Mouse (Mus musculus): Measurements from ENCODE around the gene Gm21992. TPM values are rescaled to one million over a fixed set of nuclear protein-coding genes. Genes with fewer than 3 reads are reported as not detected.

Gm21992 gene
- total RNA-seq, 1 experiment from 2014 or later, result 17.3 TPM

- ATAC-seq (ENCODE audit: extremely low read depth, insufficient number of reproducible peaks, low FRiP score, poor library complexity, severe bottlenecking), result no peak
Measured at GRCm38 (mm10) chr19:4720671-4721244, 90.7 kb downstream of the Gm21992 start.

- no peak for ATAC-seq (ENCODE audit: extremely low read depth, insufficient number of reproducible peaks, low FRiP score, poor library complexity, severe bottlenecking)
Measured at GRCm38 (mm10) chr19:4720112-4720511, 91.3 kb downstream of the Gm21992 start.

- no peak for ATAC-seq (ENCODE audit: extremely low read depth, insufficient number of reproducible peaks, low FRiP score, poor library complexity, severe bottlenecking)
Measured at GRCm38 (mm10) chr19:4719351-4719764, 92.1 kb downstream of the Gm21992 start.

GRCm38 (mm10) chr19:4718716-4719115 is 92.7 kb downstream of the Gm21992 start:
- no peak for ATAC-seq (ENCODE audit: extremely low read depth, insufficient number of reproducible peaks, low FRiP score, poor library complexity, severe bottlenecking)

GRCm38 (mm10) chr19:4717281-4717680 is 94.1 kb downstream of the Gm21992 start:
- no peak for ATAC-seq (ENCODE audit: extremely low read depth, insufficient number of reproducible peaks, low FRiP score, poor library complexity, severe bottlenecking)

- ATAC-seq (ENCODE audit: extremely low read depth, insufficient number of reproducible peaks, low FRiP score, poor library complexity, severe bottlenecking), result no peak
Measured at GRCm38 (mm10) chr19:4716756-4717155, 94.7 kb downstream of the Gm21992 start.

- ATAC-seq (ENCODE audit: extremely low read depth, insufficient number of reproducible peaks, low FRiP score, poor library complexity, severe bottlenecking), result no peak
Measured at GRCm38 (mm10) chr19:4713886-4714285, 97.5 kb downstream of the Gm21992 start.

GRCm38 (mm10) chr19:4712781-4713526 is 98.5 kb downstream of the Gm21992 start:
- no peak for ATAC-seq (ENCODE audit: extremely low read depth, insufficient number of reproducible peaks, low FRiP score, poor library complexity, severe bottlenecking)

GRCm38 (mm10) chr19:4712156-4712780 is 99.1 kb downstream of the Gm21992 start:
- no peak for ATAC-seq (ENCODE audit: extremely low read depth, insufficient number of reproducible peaks, low FRiP score, poor library complexity, severe bottlenecking)

- ATAC-seq (ENCODE audit: extremely low read depth, insufficient number of reproducible peaks, low FRiP score, poor library complexity, severe bottlenecking), result no peak
Measured at GRCm38 (mm10) chr19:4711601-4712155, 99.7 kb downstream of the Gm21992 start.

- ATAC-seq (ENCODE audit: extremely low read depth, insufficient number of reproducible peaks, low FRiP score, poor library complexity, severe bottlenecking), result no peak
Measured at GRCm38 (mm10) chr19:4711098-4711600, 100.3 kb downstream of the Gm21992 start, which contains the start of gene Sptbn2. Gene Sptbn2 (plus strand): TSS chr19:4711167.

GRCm38 (mm10) chr19:4708765-4709164 is 102.6 kb downstream of the Gm21992 start:
- ATAC-seq (ENCODE audit: extremely low read depth, insufficient number of reproducible peaks, low FRiP score, poor library complexity, severe bottlenecking), result no peak

GRCm38 (mm10) chr19:4701221-4701620 is 110.2 kb downstream of the Gm21992 start:
- ATAC-seq (ENCODE audit: extremely low read depth, insufficient number of reproducible peaks, low FRiP score, poor library complexity, severe bottlenecking), result no peak

GRCm38 (mm10) chr19:4700656-4701055 is 110.8 kb downstream of the Gm21992 start:
- ATAC-seq (ENCODE audit: extremely low read depth, insufficient number of reproducible peaks, low FRiP score, poor library complexity, severe bottlenecking), result no peak

- ATAC-seq (ENCODE audit: extremely low read depth, insufficient number of reproducible peaks, low FRiP score, poor library complexity, severe bottlenecking), result no peak
Measured at GRCm38 (mm10) chr19:4699821-4700220, 111.6 kb downstream of the Gm21992 start.

- no peak for ATAC-seq (ENCODE audit: extremely low read depth, insufficient number of reproducible peaks, low FRiP score, poor library complexity, severe bottlenecking)
Measured at GRCm38 (mm10) chr19:4698856-4699255, 112.6 kb downstream of the Gm21992 start.

GRCm38 (mm10) chr19:4698205-4698677 is 113.2 kb downstream of the Gm21992 start, which contains the start of gene Gm960:
Gene Gm960 (minus strand): TSS chr19:4698668.
- ATAC-seq (ENCODE audit: extremely low read depth, insufficient number of reproducible peaks, low FRiP score, poor library complexity, severe bottlenecking), result no peak

GRCm38 (mm10) chr19:4697721-4698120 is 113.7 kb downstream of the Gm21992 start:
- no peak for ATAC-seq (ENCODE audit: extremely low read depth, insufficient number of reproducible peaks, low FRiP score, poor library complexity, severe bottlenecking)

- ATAC-seq (ENCODE audit: extremely low read depth, insufficient number of reproducible peaks, low FRiP score, poor library complexity, severe bottlenecking), result no peak
Measured at GRCm38 (mm10) chr19:4697121-4697520, 114.3 kb downstream of the Gm21992 start.

All from neutrophil, adult 5-6 weeks (primary cell).